Mouse (Mus musculus): ENCODE measurements around the gene Mapk1.
"Not testable (repeated sequence)": the region's sequence is repeated elsewhere in the genome, so short reads cannot be mapped to it uniquely, and the experiment has no call there.

The Mapk1 gene

GRCm38 (mm10) chr16:16983131-16983533 lies at the start of gene Mapk1:
TSS of gene Mapk1 (plus strand) at chr16:16983382.
- peak; percentile 98 for DNase-seq (ENCODE audit: low read depth, low spot score)

GRCm38 (mm10) chr16:16939543-16939942 lies 43.6 kb upstream of the Mapk1 start:
- no peak for DNase-seq (ENCODE audit: low read depth, low spot score)

GRCm38 (mm10) chr16:16941078-16941477 lies 42.1 kb upstream of the Mapk1 start:
- DNase-seq (ENCODE audit: low read depth, low spot score): no peak

- DNase-seq (ENCODE audit: low read depth, low spot score): peak; percentile 84
These were observed 24.6 kb upstream of the Mapk1 start for GRCm38 (mm10) chr16:16958575-16958974.

- peak; percentile 51 for DNase-seq (ENCODE audit: low read depth, low spot score)
These were observed 23.3 kb upstream of the Mapk1 start for GRCm38 (mm10) chr16:16959907-16960306.

- no peak for DNase-seq (ENCODE audit: low read depth, low spot score)
These were observed 18.0 kb upstream of the Mapk1 start for GRCm38 (mm10) chr16:16965149-16965548.

GRCm38 (mm10) chr16:16966290-16966689 lies 16.9 kb upstream of the Mapk1 start:
- DNase-seq (ENCODE audit: low read depth, low spot score): no peak

GRCm38 (mm10) chr16:16978061-16978460 lies 5.1 kb upstream of the Mapk1 start:
- DNase-seq (ENCODE audit: low read depth, low spot score): no peak

GRCm38 (mm10) chr16:16978765-16979164 lies 4.4 kb upstream of the Mapk1 start:
- no peak for DNase-seq (ENCODE audit: low read depth, low spot score)

- no peak for DNase-seq (ENCODE audit: low read depth, low spot score)
These were observed 546 bp upstream of the Mapk1 start for GRCm38 (mm10) chr16:16982636-16983035.

- peak; percentile 73 for DNase-seq (ENCODE audit: low read depth, low spot score)
These were observed 596 bp downstream of the Mapk1 start for GRCm38 (mm10) chr16:16983534-16984422.

- no peak for DNase-seq (ENCODE audit: low read depth, low spot score)
These were observed 1.3 kb downstream of the Mapk1 start for GRCm38 (mm10) chr16:16984423-16984941.

- no peak for DNase-seq (ENCODE audit: low read depth, low spot score)
These were observed 4.1 kb downstream of the Mapk1 start for GRCm38 (mm10) chr16:16987248-16987647.

GRCm38 (mm10) chr16:16988842-16989241 lies 5.7 kb downstream of the Mapk1 start:
- DNase-seq (ENCODE audit: low read depth, low spot score): no peak

GRCm38 (mm10) chr16:16990021-16990420 lies 6.8 kb downstream of the Mapk1 start:
- no peak for DNase-seq (ENCODE audit: low read depth, low spot score)

GRCm38 (mm10) chr16:16994426-16995052 lies 11.4 kb downstream of the Mapk1 start:
- DNase-seq (ENCODE audit: low read depth, low spot score): peak; percentile 59

GRCm38 (mm10) chr16:16996121-16996729 lies 13.0 kb downstream of the Mapk1 start:
- DNase-seq (ENCODE audit: low read depth, low spot score): not testable (repeated sequence)

- DNase-seq (ENCODE audit: low read depth, low spot score): peak; percentile 61
These were observed 17.9 kb downstream of the Mapk1 start for GRCm38 (mm10) chr16:17001109-17001508.

- no peak for DNase-seq (ENCODE audit: low read depth, low spot score)
These were observed 23.9 kb downstream of the Mapk1 start for GRCm38 (mm10) chr16:17007070-17007469.

GRCm38 (mm10) chr16:17010036-17010435 lies 26.9 kb downstream of the Mapk1 start:
- DNase-seq (ENCODE audit: low read depth, low spot score): peak; percentile 32

- no peak for DNase-seq (ENCODE audit: low read depth, low spot score)
These were observed 29.4 kb downstream of the Mapk1 start for GRCm38 (mm10) chr16:17012583-17012982.

All from R1 (cell line).